Comparison of ENCODE assay signal across 8 mouse cellular contexts in genomic region chr4:128609925-128610402, GRCm38 (mm10). TPM values are rescaled to one million over a fixed set of nuclear protein-coding genes. Genes with fewer than 3 reads are reported as not detected.
DNase-seq lines count a peak whose midpoint lies in the region; ATAC-seq and TF ChIP-seq lines count a peak whose summit lies in the region.

Gene Zscan20 (minus strand): TSS chr4:128610098.

- peak within 1 kb of the TSS; percentile 74 for H3K4me2 ChIP-seq in heart, embryonic 11.5 days
- H3K4me2 ChIP-seq in kidney, embryonic 16.5 days (replicated peaks; ENCODE audit: low read depth, low read length) = peak within 1 kb of the TSS; percentile 82
- peak within 1 kb of the TSS; percentile 97 for H3K4me2 ChIP-seq in myocyte (ENCODE audit: low read depth)

- H3K4me1 ChIP-seq in erythroblast, embryonic 14.5 days (ENCODE audit: control insufficient read depth) = peaks cover 35% of the 10 kb centered on the region
- peaks cover 9% of the 10 kb centered on the region for H3K4me1 ChIP-seq in heart, embryonic 11.5 days (ENCODE audit: control insufficient read depth, insufficient read depth, low read length)
- H3K4me1 ChIP-seq in kidney, embryonic 16.5 days (ENCODE audit: insufficient read depth, low read length) = peaks cover 17% of the 10 kb centered on the region
- no peaks in the 10 kb centered on the region for H3K4me1 ChIP-seq in liver, adult 2 months (ENCODE audit: control insufficient read depth, insufficient read depth, low read length)

- ATAC-seq in heart, embryonic 11.5 days (replicated peaks; ENCODE audit: insufficient number of reproducible peaks, low FRiP score, low TSS enrichment) = peak; percentile 95
- ATAC-seq in kidney, embryonic 16.5 days (ENCODE audit: low FRiP score, low TSS enrichment) = peak; percentile 96

- WGBS in heart, embryonic 11.5 days (ENCODE audit: insufficient replicate concordance) = under 1% methylated on average over 24 of the region's 24 CpGs
- WGBS in kidney, embryonic 16.5 days = 0% methylated on average over 24 of the region's 24 CpGs
- WGBS in liver, adult 2 months = 1% methylated on average over 24 of the region's 24 CpGs

- H3K4me3 ChIP-seq in C2C12 (ENCODE audit: insufficient read depth, poor library complexity, severe bottlenecking) (peak within 1 kb of the TSS; percentile 51), myocyte (peak within 1 kb of the TSS; percentile 56)
- peak within 1 kb of the TSS; percentile 81 for H3K4me3 ChIP-seq in erythroblast, embryonic 14.5 days (replicated peaks)
- H3K4me3 ChIP-seq in heart, embryonic 11.5 days (ENCODE audit: low read depth, low read length) = peak within 1 kb of the TSS; percentile 60
- peak within 1 kb of the TSS; percentile 72 for H3K4me3 ChIP-seq in kidney, embryonic 16.5 days (ENCODE audit: low read length)
- peak within 1 kb of the TSS; percentile 86 for H3K4me3 ChIP-seq in liver, adult 2 months (ENCODE audit: insufficient read depth, low read depth, low read length)

- no peak within 1 kb of the TSS for H3K27ac ChIP-seq in heart, embryonic 11.5 days (ENCODE audit: low read depth, low read length)
- H3K27ac ChIP-seq in kidney, embryonic 16.5 days (ENCODE audit: low read length) = peak within 1 kb of the TSS; percentile 50; the same call in 1 of the 2 replicates
- peak within 1 kb of the TSS; percentile 33 for H3K27ac ChIP-seq in liver, adult 2 months (replicated peaks; ENCODE audit: insufficient read depth, low read depth, low read length)

- H3K79me2 ChIP-seq in C2C12 (ENCODE audit: control insufficient read depth, insufficient read depth) = no peaks in the 10 kb centered on the region
- H3K79me2 ChIP-seq in liver, adult 2 months (ENCODE audit: control insufficient read depth, insufficient read depth, low read length) = no peaks in the 10 kb centered on the region; the same call in 1 of the 2 replicates
- no peaks in the 10 kb centered on the region for H3K79me2 ChIP-seq in myocyte (ENCODE audit: control insufficient read depth, insufficient read depth)

- H3K36me3 ChIP-seq in C2C12 (ENCODE audit: control insufficient read depth, insufficient read depth) = no peaks in the 10 kb centered on the region
- no peaks in the 10 kb centered on the region for H3K36me3 ChIP-seq in erythroblast, embryonic 14.5 days (ENCODE audit: control insufficient read depth)
- H3K36me3 ChIP-seq in heart, embryonic 11.5 days (ENCODE audit: control insufficient read depth, insufficient read depth, low read length) = no peaks in the 10 kb centered on the region
- no peaks in the 10 kb centered on the region for H3K36me3 ChIP-seq in kidney, embryonic 16.5 days (ENCODE audit: insufficient read depth, low read length)
- no peaks in the 10 kb centered on the region for H3K36me3 ChIP-seq in liver, adult 2 months (ENCODE audit: control insufficient read depth, insufficient read depth, low read length)
- no peaks in the 10 kb centered on the region for H3K36me3 ChIP-seq in myocyte (ENCODE audit: control insufficient read depth, insufficient read depth)
- H3K36me3 ChIP-seq in splenic B cell, adult 2 months (ENCODE audit: control insufficient read depth, insufficient read depth, low read length, poor library complexity, severe bottlenecking) = no peaks in the 10 kb centered on the region

- peak within 1 kb of the TSS; percentile 78 for H3K9ac ChIP-seq in heart, embryonic 11.5 days (ENCODE audit: low read depth, low read length)
- peak within 1 kb of the TSS; percentile 70 for H3K9ac ChIP-seq in kidney, embryonic 16.5 days (replicated peaks; ENCODE audit: low read length)
- H3K9ac ChIP-seq in liver, adult 2 months (ENCODE audit: low read depth, low read length) = peak within 1 kb of the TSS; percentile 69

- peak; percentile 100 for DNase-seq in brain, embryonic 14.5 days (ENCODE audit: low read depth)
- peak; percentile 96 for DNase-seq in liver, adult 2 months (ENCODE audit: extremely low read depth, low read depth, low spot score)
- peak; percentile 97 for DNase-seq in splenic B cell, adult 2 months (ENCODE audit: low read depth, low spot score)

- H3K27me3 ChIP-seq in C2C12 (ENCODE audit: control insufficient read depth, insufficient read depth, insufficient read length) = no peaks in the 10 kb centered on the region
- no peaks in the 10 kb centered on the region for H3K27me3 ChIP-seq in erythroblast, embryonic 14.5 days (ENCODE audit: control insufficient read depth)
- no peaks in the 10 kb centered on the region for H3K27me3 ChIP-seq in heart, embryonic 11.5 days (ENCODE audit: control insufficient read depth, insufficient read depth, low read length)
- H3K27me3 ChIP-seq in kidney, embryonic 16.5 days (ENCODE audit: insufficient read depth, low read length) = no peaks in the 10 kb centered on the region
- no peaks in the 10 kb centered on the region for H3K27me3 ChIP-seq in liver, adult 2 months (ENCODE audit: control insufficient read depth, insufficient read depth, low read length)
- no peaks in the 10 kb centered on the region for H3K27me3 ChIP-seq in myocyte (ENCODE audit: control insufficient read depth, insufficient read depth, insufficient read length)
- no peaks in the 10 kb centered on the region for H3K27me3 ChIP-seq in splenic B cell, adult 2 months (ENCODE audit: control insufficient read depth, insufficient read depth, low read length, poor library complexity, severe bottlenecking)

- TF ChIP-seq CTCF in C2C12 (IDR thresholded peaks at IDR 0.05; ENCODE audit: control insufficient read depth, insufficient read depth, insufficient read length) = no peak
- no peak for TF ChIP-seq CTCF in brain, embryonic 14.5 days (IDR thresholded peaks at IDR 0.05; ENCODE audit: borderline replicate concordance, extremely low read depth, insufficient read depth, insufficient read length)
- no peak for TF ChIP-seq CTCF in liver, adult 2 months (IDR thresholded peaks at IDR 0.05; ENCODE audit: low read depth, low read length)

- H3ac ChIP-seq in C2C12 (ENCODE audit: control insufficient read depth, insufficient read length, low read depth) (peak within 1 kb of the TSS; percentile 74), myocyte (ENCODE audit: control insufficient read depth, insufficient read length) (peak within 1 kb of the TSS; percentile 2)

- peak; percentile 31; the same call in 1 of the 2 replicates for TF ChIP-seq POLR2A in brain, embryonic 14.5 days (IDR thresholded peaks at IDR 0.05; ENCODE audit: borderline replicate concordance, extremely low read depth, insufficient read depth, insufficient read length, poor library complexity, severe bottlenecking)
- TF ChIP-seq POLR2A in liver, adult 2 months (IDR thresholded peaks at IDR 0.05; ENCODE audit: extremely low read depth, insufficient read depth, low read length) = 0 out of 2 replicates have a peak, but pooled peaks have one; percentile 36
- peak; percentile 71 for TF ChIP-seq POLR2A in myocyte (IDR thresholded peaks at IDR 0.05; ENCODE audit: insufficient read length, low read depth)

- peaks cover 1% of the 10 kb centered on the region for H3K79me3 ChIP-seq in C2C12 (ENCODE audit: low read depth)

- no peaks in the 10 kb centered on the region for H3K9me3 ChIP-seq in erythroblast, embryonic 14.5 days (ENCODE audit: control insufficient read depth, low read length)
- no peaks in the 10 kb centered on the region for H3K9me3 ChIP-seq in heart, embryonic 11.5 days (replicated peaks; ENCODE audit: control insufficient read depth, low read length)
- H3K9me3 ChIP-seq in kidney, embryonic 16.5 days (ENCODE audit: low read length) = no peaks in the 10 kb centered on the region

TF ChIP-seq in C2C12, 6 proteins besides CTCF, POLR2A, EP300 and RAD21:
- no peak for TF ChIP-seq MYOD1 (IDR thresholded peaks at IDR 0.05; ENCODE audit: control insufficient read depth, insufficient read length, low read depth)
- no peak for TF ChIP-seq USF1 (IDR thresholded peaks at IDR 0.05; ENCODE audit: low read depth)
- no peak for TF ChIP-seq MAX (IDR thresholded peaks at IDR 0.05)
- no peak for TF ChIP-seq FOSL1 (IDR thresholded peaks at IDR 0.05; ENCODE audit: insufficient read depth, low read length, poor library complexity, severe bottlenecking)
- no peak for TF ChIP-seq CEBPB (IDR thresholded peaks at IDR 0.05; ENCODE audit: low read depth)
- TF ChIP-seq MYOG (IDR thresholded peaks at IDR 0.05; ENCODE audit: control insufficient read depth, extremely low read depth, insufficient read length) = no peak
TF ChIP-seq in C2C12: peak in this region for 0.

TF ChIP-seq in myocyte, 11 proteins besides CTCF, POLR2A, EP300 and RAD21:
- TF ChIP-seq POLR2AphosphoS2 (IDR thresholded peaks at IDR 0.05; ENCODE audit: insufficient read length, low read depth) = peak; percentile 41
- TF ChIP-seq USF1 (IDR thresholded peaks at IDR 0.05; ENCODE audit: low read depth) = no peak
- no peak for TF ChIP-seq MYOG (IDR thresholded peaks at IDR 0.05; ENCODE audit: control insufficient read depth in 1 of 3, insufficient read depth in 1 of 3, insufficient read length in 2 of 3, low read depth in 2 of 3)
- no peak for TF ChIP-seq TCF12 (IDR thresholded peaks at IDR 0.05; ENCODE audit: insufficient read depth, poor library complexity, severe bottlenecking)

RNA-seq across cellular contexts. Expression of gene Zscan20, which starts in this region (rescaled TPM):
- polyA plus RNA-seq in C2C12 (2012; fragmentation: generic; extraction: Trizol) (4.1 TPM), myocyte (2012; fragmentation: generic; extraction: Trizol) (2.8 TPM)
- polyA plus RNA-seq in brain, embryonic 14.5 days (2012; rRNA removed) = 5.4 and 5.6 TPM in 2 replicates
- 0.06 and 0.08 TPM in 2 replicates for polyA plus RNA-seq in erythroblast, embryonic 14.5 days (2012)
- polyA plus RNA-seq in heart, embryonic 11.5 days (2014; fragmentation: Nextera tagmentation; extraction: Ambion mirVana) = 2.6 TPM in 2 replicates
- 4.8 and 6.6 TPM in 2 replicates for polyA plus RNA-seq in kidney, embryonic 16.5 days (2015; fragmentation: Nextera tagmentation; extraction: Ambion mirVana)
- 1.4 and 1.7 TPM in 2 replicates for total RNA-seq in liver, adult 2 months (2014; rRNA removed)
- polyA plus RNA-seq in liver, adult 2 months (2012; rRNA removed) = 1.0 and 1.2 TPM in 2 replicates
